Mouse (Mus musculus) kidney, embryonic 15.5 days (tissue): ENCODE results near the gene Esyt2. TPM values are rescaled to one million over a fixed set of nuclear protein-coding genes. Genes with fewer than 3 reads are reported as not detected.
"Not testable (repeated sequence)": the region's sequence is repeated elsewhere in the genome, so short reads cannot be mapped to it uniquely, and the experiment has no call there.

Source experiments
- ATAC-seq: fragments of 200-750 bp; cut with Nextera tagmentation; replicated peaks from 2 replicates; pipeline ENCODE4 v1.8.0; 2017; ENCODE audit warnings: moderate TSS enrichment; ENCODE audit not compliant: low FRiP score
- H3K27ac ChIP-seq: fragments of 300-500 bp; sonication (generic); 2 replicates; pipeline ENCODE4 v1.5.1; 2015; ENCODE audit warnings: mild to moderate bottlenecking, inconsistent platforms
- H3K27me3 ChIP-seq: fragments of 300-500 bp; sonication (generic); 2 replicates; pipeline ENCODE4 v1.6.1; 2015; ENCODE audit warnings: inconsistent platforms
- H3K36me3 ChIP-seq: fragments of 300-500 bp; sonication (generic); 2 replicates; pipeline ENCODE4 v1.6.1; 2015; ENCODE audit warnings: inconsistent platforms
- H3K4me1 ChIP-seq: fragments of 300-500 bp; sonication (generic); 2 replicates; pipeline ENCODE4 v1.6.1; 2015; ENCODE audit warnings: inconsistent platforms
- H3K4me2 ChIP-seq: fragments of 300-500 bp; sonication (generic); 2 replicates; pipeline ENCODE4 v1.6.1; 2015; ENCODE audit warnings: moderate library complexity, mild to moderate bottlenecking, inconsistent platforms
- H3K4me3 ChIP-seq: fragments of 300-500 bp; sonication (generic); replicated peaks from 2 replicates; pipeline ENCODE4 v1.5.1; 2015; ENCODE audit warnings: mild to moderate bottlenecking, inconsistent platforms
- H3K9ac ChIP-seq: fragments of 300-500 bp; sonication (generic); 2 replicates; pipeline ENCODE4 v1.6.1; 2015; ENCODE audit warnings: mild to moderate bottlenecking, inconsistent platforms
- H3K9me3 ChIP-seq: fragments of 300-500 bp; sonication (generic); replicated peaks from 2 replicates; pipeline ENCODE4 v1.6.1; 2016; ENCODE audit warnings: inconsistent platforms
- WGBS: fragments of 180-500 bp; shearing (Covaris S2); methylation state at CpG from one replicate; pipeline ENCODE4 v1.1.7; 2015; ENCODE audit warnings: mixed read lengths; 5-methylcytosine and 5-hydroxymethylcytosine counted together
- polyA plus RNA-seq: library from polyadenylated mRNA; unstranded; fragments of >200 nt; fragmentation: Nextera tagmentation; extraction: Ambion mirVana; gene quantifications from 2 replicates; pipeline ENCODE4 v1.2.1, GENCODE M21; 2015

Gene Esyt2
- polyA plus RNA-seq, 1 experiment from 2014 or later: 18.7 TPM

DNA sequence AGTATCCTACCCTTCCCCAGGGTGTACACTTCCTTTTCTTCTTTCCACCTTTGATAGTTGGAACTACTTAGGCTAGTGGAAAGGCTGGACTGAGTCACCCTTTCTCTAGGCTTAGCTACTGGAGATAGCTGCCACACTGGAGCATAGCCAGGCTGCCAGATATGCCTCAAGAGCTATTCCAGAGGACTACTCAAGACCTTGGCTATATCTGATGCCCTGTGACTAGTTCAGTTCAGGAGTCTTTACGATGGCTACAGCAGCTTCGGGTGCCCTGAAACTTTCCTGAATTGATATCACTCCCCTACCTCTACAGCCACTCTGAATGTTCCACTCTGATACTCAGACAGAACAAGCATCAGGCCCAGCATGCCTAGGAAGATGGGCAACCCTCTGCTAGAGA, 16.2 kb upstream of the Esyt2 start:
- no peaks in the 10 kb centered on the region for H3K9me3 ChIP-seq
- H3K27me3 ChIP-seq: no peaks in the 10 kb centered on the region
- no peak for ATAC-seq
- WGBS: 85% methylated on average over 2 of the region's 2 CpGs
- H3K36me3 ChIP-seq: no peaks in the 10 kb centered on the region
- H3K4me3 ChIP-seq: no peak overlapping the region
- no peak overlapping the region for H3K27ac ChIP-seq
- H3K9ac ChIP-seq: no peak overlapping the region
- no peak overlapping the region for H3K4me2 ChIP-seq
- H3K4me1 ChIP-seq: 0 out of 2 replicates have a peak, but pooled peaks cover 2% of the 10 kb centered on the region

GRCm38 (mm10) chr12:116265275-116265674, 15.7 kb upstream of the Esyt2 start:
- no peak overlapping the region for H3K4me3 ChIP-seq
- no peak overlapping the region for H3K9ac ChIP-seq
- no peak for ATAC-seq
- no peak overlapping the region for H3K27ac ChIP-seq
- no peak overlapping the region for H3K4me2 ChIP-seq
- H3K9me3 ChIP-seq: no peaks in the 10 kb centered on the region
- no peaks in the 10 kb centered on the region for H3K36me3 ChIP-seq
- 0 out of 2 replicates have a peak, but pooled peaks cover 2% of the 10 kb centered on the region for H3K4me1 ChIP-seq
- 87% methylated on average over 2 of the region's 2 CpGs for WGBS
- H3K27me3 ChIP-seq: no peaks in the 10 kb centered on the region

DNA sequence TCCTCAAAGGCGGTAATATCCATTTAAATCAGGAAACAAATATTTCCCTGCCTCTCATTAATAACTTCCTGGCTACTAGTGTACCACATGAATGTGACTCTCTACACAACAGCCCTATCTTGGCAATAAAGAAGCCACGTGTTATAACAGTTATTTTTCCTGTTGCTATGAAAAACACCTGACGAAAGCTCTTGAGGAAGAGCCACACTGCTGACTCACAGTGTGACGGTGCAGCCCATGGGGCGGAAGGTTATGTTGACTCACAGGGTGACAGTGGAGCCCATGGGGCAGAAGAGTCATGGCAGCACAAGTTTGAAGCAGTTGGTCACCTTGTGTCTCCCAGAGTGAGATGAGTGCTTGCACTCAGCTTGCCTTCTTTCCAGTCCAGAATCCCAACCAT, 11.5 kb upstream of the Esyt2 start:
- Histone ChIP-seq H3K27me3 (0 out of 2 replicates have a peak, but pooled peaks cover 3% of the 10 kb centered on the region), H3K4me1 (no peaks in the 10 kb centered on the region), H3K4me2 (no peak overlapping the region), H3K27ac (no peak overlapping the region), H3K9me3 (no peaks in the 10 kb centered on the region), H3K4me3 (no peak overlapping the region), H3K9ac (no peak overlapping the region), H3K36me3 (no peaks in the 10 kb centered on the region)
- no peak for ATAC-seq
- WGBS: 67% methylated on average over 5 of the region's 5 CpGs

GRCm38 (mm10) chr12:116270538-116270937, 10.5 kb upstream of the Esyt2 start:
- Histone ChIP-seq H3K4me2 (no peak overlapping the region), H3K9me3 (no peaks in the 10 kb centered on the region), H3K4me1 (no peaks in the 10 kb centered on the region), H3K36me3 (no peaks in the 10 kb centered on the region), H3K4me3 (no peak overlapping the region), H3K27ac (no peak overlapping the region), H3K27me3 (0 out of 2 replicates have a peak, but pooled peaks cover 3% of the 10 kb centered on the region), H3K9ac (no peak overlapping the region)
- no peak for ATAC-seq
- WGBS: 81% methylated on average over 1 of the region's 1 CpGs

DNA sequence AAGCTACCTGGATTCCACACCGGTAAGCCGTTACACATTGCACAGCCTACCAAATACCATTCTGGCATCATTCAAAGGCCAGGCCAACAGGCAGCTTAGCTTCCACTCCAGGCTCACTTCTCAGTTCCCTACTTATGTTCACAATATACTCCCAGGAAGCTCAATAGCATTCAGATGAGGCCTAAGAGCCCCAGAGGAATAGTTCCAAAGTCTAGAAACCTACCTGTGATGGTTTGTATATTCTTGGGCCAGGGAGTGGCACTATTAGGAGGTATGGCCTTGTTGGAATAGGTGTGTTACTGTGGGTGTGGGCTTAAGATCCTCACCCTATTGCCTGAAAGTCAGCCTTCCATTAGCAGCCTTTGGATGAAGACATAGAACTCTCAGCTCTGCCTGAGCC, 9.9 kb upstream of the Esyt2 start:
- no peaks in the 10 kb centered on the region for H3K9me3 ChIP-seq
- H3K9ac ChIP-seq: no peak overlapping the region
- H3K4me3 ChIP-seq: no peak overlapping the region
- no peak overlapping the region for H3K4me2 ChIP-seq
- no peak for ATAC-seq
- no peaks in the 10 kb centered on the region for H3K36me3 ChIP-seq
- no peak overlapping the region for H3K27ac ChIP-seq
- WGBS: 95% methylated on average over 2 of the region's 2 CpGs
- H3K4me1 ChIP-seq: no peaks in the 10 kb centered on the region
- 0 out of 2 replicates have a peak, but pooled peaks cover 3% of the 10 kb centered on the region for H3K27me3 ChIP-seq

DNA sequence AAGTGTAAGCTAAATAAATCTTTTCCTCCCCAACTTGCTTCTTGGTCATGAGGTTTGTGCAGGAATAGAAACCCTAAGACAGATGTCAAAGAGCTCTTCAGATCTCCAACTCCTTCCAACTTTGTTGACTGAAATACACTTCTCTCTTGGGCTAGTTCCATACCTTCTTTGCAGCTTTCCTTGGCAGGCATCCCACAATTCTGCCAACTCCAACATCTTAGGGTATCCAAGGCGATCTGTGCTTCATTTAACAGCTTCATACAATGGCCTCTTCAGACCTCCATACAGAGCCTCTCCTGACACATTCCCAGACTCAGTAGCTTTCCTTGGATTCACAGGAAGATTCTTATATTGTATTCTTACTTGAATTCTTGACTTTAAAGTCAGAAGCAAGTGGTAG, 7.3 kb upstream of the Esyt2 start:
- no peak overlapping the region for H3K9ac ChIP-seq
- no peak for ATAC-seq
- no peak overlapping the region for H3K4me3 ChIP-seq
- 71% methylated on average over 1 of the region's 1 CpGs for WGBS
- H3K4me2 ChIP-seq: no peak overlapping the region
- H3K27me3 ChIP-seq: 0 out of 2 replicates have a peak, but pooled peaks cover 3% of the 10 kb centered on the region
- H3K9me3 ChIP-seq: no peaks in the 10 kb centered on the region
- no peaks in the 10 kb centered on the region for H3K4me1 ChIP-seq
- no peak overlapping the region for H3K27ac ChIP-seq
- no peaks in the 10 kb centered on the region for H3K36me3 ChIP-seq

GRCm38 (mm10) chr12:116275086-116275485, 5.9 kb upstream of the Esyt2 start, which contains the start of gene Gm11027:
Gene Gm11027 (plus strand): TSS chr12:116275386.
- H3K27ac ChIP-seq, H3K27me3 ChIP-seq, H3K9me3 ChIP-seq, H3K4me3 ChIP-seq, H3K4me1 ChIP-seq, H3K9ac ChIP-seq, ATAC-seq, H3K36me3 ChIP-seq, H3K4me2 ChIP-seq: not testable (repeated sequence)
- 74% methylated on average over 2 of the region's 2 CpGs for WGBS

- Histone ChIP-seq H3K4me1 (peaks cover 5% of the 10 kb centered on the region), H3K27me3 (0 out of 2 replicates have a peak, but pooled peaks cover 2% of the 10 kb centered on the region), H3K27ac (no peak overlapping the region), H3K36me3 (no peaks in the 10 kb centered on the region), H3K4me2 (no peak overlapping the region), H3K9me3 (no peaks in the 10 kb centered on the region), H3K9ac (no peak overlapping the region), H3K4me3 (no peak overlapping the region)
- no peak for ATAC-seq
- WGBS: 91% methylated on average over 4 of the region's 4 CpGs
Measured at GRCm38 (mm10) chr12:116275631-116276030, 5.4 kb upstream of the Esyt2 start.

- Histone ChIP-seq H3K36me3 (no peaks in the 10 kb centered on the region), H3K4me2 (no peak overlapping the region), H3K4me1 (peaks cover 5% of the 10 kb centered on the region), H3K9ac (no peak overlapping the region), H3K27me3 (no peaks in the 10 kb centered on the region), H3K9me3 (no peaks in the 10 kb centered on the region), H3K27ac (no peak overlapping the region), H3K4me3 (no peak overlapping the region)
- no peak for ATAC-seq
- WGBS: 65% methylated on average over 2 of the region's 2 CpGs
Measured at GRCm38 (mm10) chr12:116276961-116277360, 4.0 kb upstream of the Esyt2 start.

- no peaks in the 10 kb centered on the region for H3K27me3 ChIP-seq
- no peak overlapping the region for H3K27ac ChIP-seq
- 69% methylated on average over 1 of the region's 1 CpGs for WGBS
- no peaks in the 10 kb centered on the region for H3K9me3 ChIP-seq
- H3K36me3 ChIP-seq: no peaks in the 10 kb centered on the region
- ATAC-seq: no peak
- H3K4me3 ChIP-seq: no peak overlapping the region
- no peak overlapping the region for H3K4me2 ChIP-seq
- H3K4me1 ChIP-seq: peaks cover 5% of the 10 kb centered on the region
- H3K9ac ChIP-seq: no peak overlapping the region
Measured at GRCm38 (mm10) chr12:116278541-116278940, 2.5 kb upstream of the Esyt2 start.

DNA sequence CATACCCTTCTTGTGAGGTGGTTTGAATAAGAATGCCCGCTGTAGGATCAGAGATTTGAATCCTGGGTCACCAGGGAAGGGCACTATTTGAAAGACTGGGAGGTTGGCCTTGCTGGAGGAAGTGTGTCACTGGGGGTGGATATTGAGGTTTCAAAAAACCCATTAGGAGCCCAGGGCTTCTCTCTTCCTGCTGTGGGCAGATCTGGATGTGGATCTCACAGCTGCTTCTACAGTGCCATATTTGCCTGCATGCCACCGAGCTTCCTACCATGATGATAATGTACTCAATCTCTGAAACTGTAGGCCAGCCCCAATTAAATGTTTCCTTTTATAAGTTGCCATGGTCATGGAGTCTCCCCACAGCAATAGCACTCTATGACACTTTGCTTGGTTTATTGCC, 1.8 kb upstream of the Esyt2 start:
- WGBS: 96% methylated on average over 2 of the region's 2 CpGs
- H3K9ac ChIP-seq: no peak overlapping the region
- no peaks in the 10 kb centered on the region for H3K27me3 ChIP-seq
- no peak overlapping the region for H3K27ac ChIP-seq
- no peaks in the 10 kb centered on the region for H3K9me3 ChIP-seq
- no peak for ATAC-seq
- peaks cover 5% of the 10 kb centered on the region for H3K4me1 ChIP-seq
- no peaks in the 10 kb centered on the region for H3K36me3 ChIP-seq
- no peak overlapping the region for H3K4me3 ChIP-seq
- H3K4me2 ChIP-seq: no peak overlapping the region

- H3K9me3 ChIP-seq: no peaks in the 10 kb centered on the region
- WGBS: 1% methylated on average over 7 of the region's 7 CpGs
- peak overlapping the region; percentile 71 for H3K9ac ChIP-seq
- no peaks in the 10 kb centered on the region for H3K36me3 ChIP-seq
- H3K27me3 ChIP-seq: no peaks in the 10 kb centered on the region
- H3K4me1 ChIP-seq: peaks cover 5% of the 10 kb centered on the region
- peak overlapping the region; percentile 98 for H3K27ac ChIP-seq
- peak overlapping the region; percentile 84 for H3K4me3 ChIP-seq
- peak overlapping the region; percentile 67 for H3K4me2 ChIP-seq
- no peak for ATAC-seq
Measured at GRCm38 (mm10) chr12:116280149-116280652, 795 bp upstream of the Esyt2 start.
